Mouse (Mus musculus) activated CD4-positive, CD25-positive, alpha-beta regulatory T cell, adult 4 months (primary cell): Measurements from ENCODE around the gene Gm1140. TPM values are rescaled to one million over a fixed set of nuclear protein-coding genes. Genes with fewer than 3 reads are reported as not detected.
"Not testable (repeated sequence)": the region's sequence is repeated elsewhere in the genome, so short reads cannot be mapped to it uniquely, and the experiment has no call there.

Experiments
- ATAC-seq: one replicate; pipeline ENCODE4 v1.8.0; 2017
- polyA plus RNA-seq, 2 experiments: library from polyadenylated mRNA; unstranded; fragments of 100-300 nt; shearing (Covaris generic); gene quantifications; one replicate each; pipeline ENCODE4 v1.2.1; 2017

Gene Gm1140
- not detected for polyA plus RNA-seq

GRCm38 (mm10) chrX:67693462-67693861 is at the start of gene Gm1140:
Gene Gm1140 (minus strand): TSS chrX:67693562.
- not testable (repeated sequence) for ATAC-seq

- ATAC-seq = not testable (repeated sequence)
Observed at GRCm38 (mm10) chrX:67695398-67695797, 2.0 kb upstream of the Gm1140 start, which contains the start of gene Gm14692. Gene Gm14692 (plus strand): TSS chrX:67695698.

Other genes with a start within 250 kb of the Gm1140 start
- not detected for gene Gm14692, start 2.1 kb upstream of the Gm1140 start, polyA plus RNA-seq
- not detected for gene 4933436I01Rik, start 227.9 kb upstream of the Gm1140 start, polyA plus RNA-seq